Mouse (Mus musculus) embryonic facial prominence, embryonic 13.5 days (tissue): ENCODE data around the gene Odf4. TPM values are rescaled to one million over a fixed set of nuclear protein-coding genes. Genes with fewer than 3 reads are reported as not detected.
"Not testable (repeated sequence)": the region's sequence is repeated elsewhere in the genome, so short reads cannot be mapped to it uniquely, and the experiment has no call there.

Source experiments
- ATAC-seq: fragments of 200-750 bp; cut with Nextera tagmentation; 2 replicates; pipeline ENCODE4 v1.8.0; 2017; ENCODE audit warnings: low read depth; ENCODE audit not compliant: insufficient number of reproducible peaks, insufficient read depth, low FRiP score, low TSS enrichment
- H3K27ac ChIP-seq: fragments of 300-500 bp; sonication (generic); 2 replicates; pipeline ENCODE4 v1.5.1; 2015; ENCODE audit warnings: moderate library complexity, mild to moderate bottlenecking, inconsistent platforms
- H3K27me3 ChIP-seq: fragments of 300-500 bp; sonication (generic); 2 replicates; pipeline ENCODE4 v1.6.1; 2015; ENCODE audit warnings: mild to moderate bottlenecking, inconsistent platforms
- H3K36me3 ChIP-seq: fragments of 300-500 bp; sonication (generic); 2 replicates; pipeline ENCODE4 v1.6.1; 2015; ENCODE audit warnings: mild to moderate bottlenecking, inconsistent platforms
- H3K4me1 ChIP-seq: fragments of 300-500 bp; sonication (generic); 2 replicates; pipeline ENCODE4 v1.6.1; 2015; ENCODE audit warnings: inconsistent platforms
- H3K4me2 ChIP-seq: fragments of 300-500 bp; sonication (generic); 2 replicates; pipeline ENCODE4 v1.6.1; 2015; ENCODE audit warnings: moderate library complexity, mild to moderate bottlenecking, inconsistent platforms
- H3K4me3 ChIP-seq: fragments of 300-500 bp; sonication (generic); 2 replicates; pipeline ENCODE4 v1.5.1; 2015; ENCODE audit warnings: mild to moderate bottlenecking, inconsistent platforms
- H3K9ac ChIP-seq: fragments of 300-500 bp; sonication (generic); 2 replicates; pipeline ENCODE4 v1.6.1; 2015; ENCODE audit warnings: mild to moderate bottlenecking, inconsistent platforms
- H3K9me3 ChIP-seq: fragments of 300-500 bp; sonication (generic); 2 replicates; pipeline ENCODE4 v1.6.1; 2016; ENCODE audit warnings: inconsistent platforms
- WGBS: fragments of 180-500 bp; shearing (Covaris S2); methylation state at CpG from one replicate; pipeline ENCODE4 v1.1.7; 2015; ENCODE audit warnings: mixed read lengths; 5-methylcytosine and 5-hydroxymethylcytosine counted together
- polyA plus RNA-seq: library from polyadenylated mRNA; unstranded; fragments of >200 nt; fragmentation: Nextera tagmentation; extraction: Ambion mirVana; gene quantifications from 2 replicates; pipeline ENCODE4 v1.2.1, GENCODE M21; 2015

Gene Odf4
- polyA plus RNA-seq, 1 experiment from 2014 or later = not detected

DNA sequence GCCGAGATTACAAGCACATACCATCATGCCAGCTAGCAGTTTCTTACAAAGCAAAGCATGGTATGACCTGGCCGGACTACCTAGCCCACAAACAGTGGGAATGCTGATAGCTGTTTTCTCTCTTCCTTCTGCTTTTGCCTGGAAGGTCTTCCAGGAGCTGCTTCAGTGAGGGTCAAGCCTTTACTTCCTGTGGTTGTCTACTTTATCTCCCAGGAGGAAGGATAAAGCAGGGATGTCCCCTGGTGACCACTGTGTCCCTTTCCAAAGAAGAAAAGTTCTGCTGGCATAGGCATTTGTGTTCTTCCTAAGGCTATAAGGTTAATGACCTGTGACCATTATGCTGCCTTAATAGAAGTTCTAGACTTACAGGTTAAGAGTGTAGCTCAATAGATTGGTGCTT is 36.5 kb upstream of the Odf4 start:
- Histone ChIP-seq H3K27ac (no peak overlapping the region), H3K9ac (no peak overlapping the region), H3K27me3 (no peaks in the 10 kb centered on the region), H3K4me2 (no peak overlapping the region), H3K4me1 (peaks cover 11% of the 10 kb centered on the region), H3K4me3 (no peak overlapping the region), H3K9me3 (no peaks in the 10 kb centered on the region), H3K36me3 (no peaks in the 10 kb centered on the region)
- 77% methylated on average over 2 of the region's 2 CpGs for WGBS
- no peak for ATAC-seq

GRCm38 (mm10) chr11:68962159-68962558 is 35.3 kb upstream of the Odf4 start:
- H3K9ac ChIP-seq, H3K27me3 ChIP-seq, H3K4me3 ChIP-seq, H3K36me3 ChIP-seq, H3K27ac ChIP-seq, ATAC-seq, H3K4me1 ChIP-seq, H3K9me3 ChIP-seq: not testable (repeated sequence)
- 18% methylated on average over 11 of the region's 11 CpGs for WGBS
- H3K4me2 ChIP-seq = peak overlapping the region; percentile 18; the same call in 1 of the 2 replicates

GRCm38 (mm10) chr11:68961596-68961995 is 34.7 kb upstream of the Odf4 start:
- no peak overlapping the region for H3K4me3 ChIP-seq
- peaks cover 10% of the 10 kb centered on the region for H3K27me3 ChIP-seq
- H3K9me3 ChIP-seq = no peaks in the 10 kb centered on the region
- ATAC-seq = no peak
- H3K27ac ChIP-seq = no peak overlapping the region
- WGBS = 77% methylated on average over 3 of the region's 3 CpGs
- H3K9ac ChIP-seq = no peak overlapping the region
- peaks cover 7% of the 10 kb centered on the region for H3K4me1 ChIP-seq
- H3K4me2 ChIP-seq = no peak overlapping the region
- no peaks in the 10 kb centered on the region for H3K36me3 ChIP-seq

DNA sequence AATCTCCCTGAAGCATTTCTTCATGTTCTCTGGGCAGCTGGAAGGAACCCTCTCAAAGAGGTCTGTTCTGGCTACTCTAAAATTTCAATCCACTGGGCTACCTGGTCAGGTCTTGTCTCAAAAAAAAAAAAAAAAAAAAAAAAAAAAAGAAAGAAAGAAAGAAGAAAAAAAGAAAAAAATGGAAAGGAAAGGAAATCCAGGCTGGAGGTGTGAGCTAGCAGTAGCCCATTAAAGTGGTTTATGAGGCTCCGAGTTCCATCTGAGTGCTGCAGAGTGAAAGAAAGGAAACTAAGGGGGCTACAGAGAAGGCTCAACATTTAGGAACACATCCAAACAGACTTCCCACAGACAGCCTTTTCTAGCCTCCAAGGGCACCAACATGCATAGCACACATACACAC is 31.1 kb upstream of the Odf4 start:
- Histone ChIP-seq H3K27me3 (peaks cover 40% of the 10 kb centered on the region), H3K4me1 (peaks cover 25% of the 10 kb centered on the region), H3K9ac (no peak overlapping the region), H3K4me3 (no peak overlapping the region), H3K36me3 (no peaks in the 10 kb centered on the region), H3K27ac (no peak overlapping the region), H3K9me3 (no peaks in the 10 kb centered on the region), H3K4me2 (no peak overlapping the region)
- no peak for ATAC-seq
- WGBS = 91% methylated on average over 1 of the region's 1 CpGs

DNA sequence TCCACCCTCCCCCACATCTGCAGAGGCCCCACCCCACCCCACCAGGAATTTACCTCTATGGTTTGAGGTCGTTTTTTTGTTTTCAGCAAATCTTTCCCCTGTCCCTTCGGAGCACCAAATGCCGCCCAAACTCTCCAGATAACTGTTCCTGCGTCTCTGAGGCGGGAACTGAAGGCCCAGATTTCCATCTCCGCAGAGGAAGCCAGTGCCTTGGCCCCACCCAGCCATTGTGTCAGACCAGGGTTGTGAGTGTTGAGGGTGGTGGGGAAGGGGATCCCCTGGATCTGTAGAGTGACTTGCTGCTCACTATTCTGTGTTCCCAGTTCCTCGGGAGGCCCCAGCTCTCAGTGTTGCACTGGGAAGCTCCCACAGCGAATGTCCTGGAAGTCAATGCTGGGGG is 30.4 kb upstream of the Odf4 start, which contains the start of gene Arhgef15:
Arhgef15 (minus strand) TSS at position 173 of the 400 bp plus-strand sequence.
- H3K27me3 ChIP-seq = peaks cover 41% of the 10 kb centered on the region
- H3K4me2 ChIP-seq = peak within 1 kb of the TSS; percentile 22
- 39% methylated on average over 8 of the region's 8 CpGs for WGBS
- peaks cover 25% of the 10 kb centered on the region for H3K4me1 ChIP-seq
- no peak for ATAC-seq
- 0 out of 2 replicates have a peak within 1 kb of the TSS, but pooled peaks have one; percentile 36 for H3K9ac ChIP-seq
- no peaks in the 10 kb centered on the region for H3K9me3 ChIP-seq
- H3K36me3 ChIP-seq = no peaks in the 10 kb centered on the region
- no peak within 1 kb of the TSS for H3K27ac ChIP-seq
- peak within 1 kb of the TSS; percentile 9 for H3K4me3 ChIP-seq

DNA sequence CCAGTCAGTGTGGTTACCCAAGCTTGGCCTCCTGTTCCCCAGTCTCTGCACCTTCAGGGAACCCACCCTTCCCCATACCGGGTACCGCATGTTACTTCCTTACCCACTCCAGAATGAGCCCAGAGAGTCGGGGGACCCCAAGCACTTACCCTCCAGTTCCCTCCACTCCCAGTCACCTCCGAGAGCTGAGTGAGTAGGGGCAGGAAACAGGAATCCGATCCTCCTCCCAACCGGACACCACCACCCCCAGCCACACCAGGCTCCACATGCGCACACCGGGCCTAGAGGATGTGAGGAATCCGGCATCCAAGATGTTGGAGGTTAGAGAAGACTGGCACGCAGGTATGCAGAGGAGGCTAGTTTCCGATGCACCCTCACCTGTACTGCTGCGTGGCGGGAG is 29.8 kb upstream of the Odf4 start:
- 0 out of 2 replicates have a peak overlapping the region, but pooled peaks have one; percentile 36 for H3K9ac ChIP-seq
- peaks cover 45% of the 10 kb centered on the region for H3K27me3 ChIP-seq
- H3K36me3 ChIP-seq = no peaks in the 10 kb centered on the region
- no peak for ATAC-seq
- no peak overlapping the region for H3K27ac ChIP-seq
- H3K4me3 ChIP-seq = peak overlapping the region; percentile 9
- H3K4me1 ChIP-seq = peaks cover 24% of the 10 kb centered on the region
- WGBS = 29% methylated on average over 13 of the region's 13 CpGs
- peak overlapping the region; percentile 22 for H3K4me2 ChIP-seq
- H3K9me3 ChIP-seq = no peaks in the 10 kb centered on the region

DNA sequence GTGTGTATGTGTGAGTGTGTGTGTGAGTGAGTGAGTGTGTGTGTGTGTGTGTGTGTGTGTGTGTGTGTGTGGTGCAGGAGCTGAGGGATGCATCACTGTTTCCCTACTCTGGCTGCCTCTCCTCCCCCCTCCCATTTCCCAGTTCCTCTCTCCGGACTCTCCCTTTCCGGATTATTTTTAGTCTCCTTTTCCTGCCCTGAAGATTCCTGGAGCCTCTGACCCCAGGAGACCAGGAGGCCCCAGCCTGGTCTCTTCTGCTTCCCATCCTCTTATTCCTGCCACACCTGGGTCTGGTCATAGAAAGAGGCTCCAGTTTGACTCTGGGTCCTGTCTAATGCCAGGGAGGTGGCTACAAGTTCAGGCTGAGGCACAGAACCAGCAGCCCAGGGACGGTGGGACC is 29.2 kb upstream of the Odf4 start:
- Histone ChIP-seq H3K9ac (no peak overlapping the region), H3K27ac (no peak overlapping the region), H3K4me2 (0 out of 2 replicates have a peak overlapping the region, but pooled peaks have one; percentile 22), H3K36me3 (no peaks in the 10 kb centered on the region), H3K27me3 (peaks cover 51% of the 10 kb centered on the region), H3K4me1 (peaks cover 24% of the 10 kb centered on the region), H3K9me3 (no peaks in the 10 kb centered on the region), H3K4me3 (peak overlapping the region; percentile 9; the same call in 1 of the 2 replicates)
- WGBS = 48% methylated on average over 1 of the region's 3 CpGs
- no peak for ATAC-seq

- Histone ChIP-seq H3K4me2 (peak overlapping the region; percentile 69), H3K27ac (no peak overlapping the region), H3K36me3 (no peaks in the 10 kb centered on the region), H3K27me3 (peaks cover 53% of the 10 kb centered on the region), H3K9me3 (no peaks in the 10 kb centered on the region), H3K9ac (peak overlapping the region; percentile 69; the same call in 1 of the 2 replicates), H3K4me1 (peaks cover 24% of the 10 kb centered on the region), H3K4me3 (peak overlapping the region; percentile 45)
- 68% methylated on average over 5 of the region's 5 CpGs for WGBS
- ATAC-seq = no peak
Measured at GRCm38 (mm10) chr11:68955473-68955872, 28.6 kb upstream of the Odf4 start.

- peak overlapping the region; percentile 69 for H3K4me2 ChIP-seq
- peak overlapping the region; percentile 69 for H3K9ac ChIP-seq
- WGBS = 2% methylated on average over 17 of the region's 17 CpGs
- no peak overlapping the region for H3K27ac ChIP-seq
- peaks cover 53% of the 10 kb centered on the region for H3K27me3 ChIP-seq
- no peak for ATAC-seq
- H3K4me3 ChIP-seq = peak overlapping the region; percentile 45
- H3K9me3 ChIP-seq = no peaks in the 10 kb centered on the region
- H3K36me3 ChIP-seq = no peaks in the 10 kb centered on the region
- H3K4me1 ChIP-seq = peaks cover 24% of the 10 kb centered on the region
Measured at GRCm38 (mm10) chr11:68954408-68954807, 27.5 kb upstream of the Odf4 start.

DNA sequence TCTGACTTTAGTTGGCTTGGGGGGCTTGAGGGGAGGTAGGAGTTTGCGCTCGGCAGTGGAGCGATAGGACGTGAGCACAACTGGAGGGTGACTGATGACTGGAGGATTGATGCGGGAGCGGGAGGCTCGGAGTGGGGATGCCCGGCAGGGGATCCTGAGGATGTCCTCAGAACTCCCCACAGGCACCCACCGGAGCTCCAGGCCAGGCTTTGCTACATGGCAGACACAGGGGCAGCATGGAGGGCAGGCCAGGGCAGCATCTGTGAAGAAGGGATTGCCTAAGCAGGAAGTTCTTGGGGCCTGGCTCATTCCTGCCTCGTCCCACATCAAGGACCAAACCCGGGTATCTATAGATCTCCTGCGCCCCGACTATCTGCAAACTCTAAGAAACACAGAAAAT is 27.0 kb upstream of the Odf4 start:
- peaks cover 24% of the 10 kb centered on the region for H3K4me1 ChIP-seq
- H3K9me3 ChIP-seq = no peaks in the 10 kb centered on the region
- 0 out of 2 replicates have a peak overlapping the region, but pooled peaks have one; percentile 0 for H3K9ac ChIP-seq
- WGBS = 13% methylated on average over 13 of the region's 13 CpGs
- H3K36me3 ChIP-seq = no peaks in the 10 kb centered on the region
- ATAC-seq = no peak
- no peak overlapping the region for H3K27ac ChIP-seq
- H3K27me3 ChIP-seq = peaks cover 53% of the 10 kb centered on the region
- peak overlapping the region; percentile 45 for H3K4me3 ChIP-seq
- H3K4me2 ChIP-seq = peak overlapping the region; percentile 69

DNA sequence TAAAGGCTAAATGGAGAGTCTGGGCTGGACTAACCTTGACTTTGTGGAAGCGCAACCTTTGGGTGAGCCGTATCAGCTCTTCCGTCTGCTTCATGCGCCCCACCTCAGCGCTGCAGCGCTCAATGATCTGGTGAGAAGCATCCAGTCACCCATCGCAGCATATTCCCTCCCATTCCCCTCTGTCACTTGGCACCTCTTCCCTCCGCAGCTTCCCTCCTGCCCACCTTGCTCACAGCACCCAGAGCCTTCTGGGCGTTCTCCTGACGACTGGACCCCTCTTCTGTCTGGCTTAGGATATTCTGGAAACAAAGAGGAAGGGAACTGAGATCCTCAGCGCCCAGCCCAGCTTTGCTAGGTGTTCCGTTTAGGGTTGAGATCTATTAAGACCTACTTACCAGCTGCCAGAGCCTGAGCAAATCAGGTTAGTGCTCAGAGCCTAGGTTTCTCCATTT is 20.7 kb upstream of the Odf4 start:
- no peaks in the 10 kb centered on the region for H3K36me3 ChIP-seq
- no peak for ATAC-seq
- no peaks in the 10 kb centered on the region for H3K9me3 ChIP-seq
- peak overlapping the region; percentile 48 for H3K4me2 ChIP-seq
- no peak overlapping the region for H3K27ac ChIP-seq
- WGBS = 6% methylated on average over 12 of the region's 12 CpGs
- peaks cover 28% of the 10 kb centered on the region for H3K27me3 ChIP-seq
- H3K9ac ChIP-seq = 0 out of 2 replicates have a peak overlapping the region, but pooled peaks have one; percentile 37
- peaks cover 15% of the 10 kb centered on the region for H3K4me1 ChIP-seq
- H3K4me3 ChIP-seq = no peak overlapping the region; the same call in 1 of the 2 replicates

GRCm38 (mm10) chr11:68946806-68947440 is 20.0 kb upstream of the Odf4 start:
- H3K27ac ChIP-seq = no peak overlapping the region
- no peaks in the 10 kb centered on the region for H3K9me3 ChIP-seq
- H3K4me2 ChIP-seq = peak overlapping the region; percentile 48
- H3K27me3 ChIP-seq = peaks cover 26% of the 10 kb centered on the region
- peak overlapping the region; percentile 10; the same call in 1 of the 2 replicates for H3K4me3 ChIP-seq
- no peak overlapping the region for H3K9ac ChIP-seq
- no peak for ATAC-seq
- peaks cover 14% of the 10 kb centered on the region for H3K4me1 ChIP-seq
- WGBS = 10% methylated on average over 16 of the region's 16 CpGs
- H3K36me3 ChIP-seq = no peaks in the 10 kb centered on the region
